Mouse (Mus musculus) mouse embryonic stem cell (cell line): ENCODE measurements around the gene Mettl18.
"Not testable (repeated sequence)": the region's sequence is repeated elsewhere in the genome, so short reads cannot be mapped to it uniquely, and the experiment has no call there.

Source experiments
- in situ Hi-C, 2 experiments: fragments of 300-500 bp; cut with MboI; formaldehyde crosslinking; loops; 1 replicate in 1 of 2; 3 replicates in 1 of 2; pipeline ENCODE4 v1.14.3; 2019 to 2020; ENCODE audit warnings: low sequenced_read_pairs in 2 of 2, low pct_unique_long_range_greater_than_20kb in 1 of 2, mixed read lengths in 1 of 2; ENCODE audit not compliant: unreplicated experiment in 1 of 2

Gene Mettl18

GRCm38 (mm10) chr1:163994721-163995608 lies at the start of gene Mettl18, which contains the start of gene BC055324:
Gene Mettl18 (plus strand): TSS chr1:163994889.
Gene BC055324 (minus strand): TSS chr1:163994796.
- in situ Hi-C loops, result loop anchor here in 1 of 2 experiments (25.0 kb wide), 1 partner anchor 1283 kb away; no protein-coding TSS in a partner anchor

GRCm38 (mm10) chr1:163953396-163953795 lies 41.3 kb upstream of the Mettl18 start:
- in situ Hi-C loops, result no loop called here

DNA sequence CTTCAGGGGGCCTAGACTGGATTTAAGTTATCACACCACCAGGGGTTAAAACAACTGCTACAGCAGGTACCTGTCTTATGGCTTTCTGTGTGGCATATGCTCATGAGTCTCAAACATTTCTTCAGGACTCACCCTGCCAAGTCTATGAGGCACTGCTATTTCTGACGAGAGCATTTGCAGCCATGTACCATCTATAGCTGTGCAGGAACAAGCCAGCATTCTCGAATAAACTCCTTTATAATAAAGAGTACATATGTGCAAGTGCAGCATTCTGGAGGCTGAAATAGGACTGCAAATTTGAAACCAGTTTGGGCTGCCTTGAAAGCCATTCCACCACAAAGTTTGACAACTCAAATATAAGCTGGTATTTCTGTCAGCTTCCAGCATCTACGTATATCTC lies 36.7 kb upstream of the Mettl18 start:
- in situ Hi-C loops, result no loop called here

DNA sequence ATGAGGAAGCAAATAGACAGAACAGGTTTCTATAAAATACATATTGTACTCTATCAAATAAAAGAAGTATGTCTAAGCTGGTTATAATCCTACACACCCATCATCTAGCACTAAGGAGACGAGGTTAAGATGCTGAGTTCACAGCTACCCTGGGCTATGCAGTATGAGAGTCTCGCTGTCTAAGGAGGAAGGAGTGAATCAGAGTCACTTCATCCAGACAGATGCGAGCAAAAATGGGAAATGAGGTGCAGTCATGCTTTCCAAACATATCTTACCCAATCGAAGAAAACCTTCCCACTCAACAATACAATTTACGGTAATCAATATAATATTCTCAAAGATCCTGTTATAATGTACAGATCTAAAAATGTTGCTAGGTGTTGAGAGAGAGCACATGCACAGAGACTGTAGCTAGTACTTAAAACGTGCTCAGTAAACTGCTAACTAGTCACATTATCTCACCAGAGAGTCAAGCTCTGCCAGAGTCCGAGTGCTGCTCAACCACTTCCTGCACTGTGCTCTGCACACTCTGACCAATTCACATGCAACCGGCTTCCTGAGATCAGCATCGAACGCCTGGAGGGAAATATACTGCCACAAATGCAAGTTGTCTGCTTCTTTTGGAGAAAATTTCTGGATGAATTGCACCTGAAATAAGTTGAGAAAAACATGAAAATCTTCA lies 30.5 kb upstream of the Mettl18 start:
- in situ Hi-C loops, result no loop called here

DNA sequence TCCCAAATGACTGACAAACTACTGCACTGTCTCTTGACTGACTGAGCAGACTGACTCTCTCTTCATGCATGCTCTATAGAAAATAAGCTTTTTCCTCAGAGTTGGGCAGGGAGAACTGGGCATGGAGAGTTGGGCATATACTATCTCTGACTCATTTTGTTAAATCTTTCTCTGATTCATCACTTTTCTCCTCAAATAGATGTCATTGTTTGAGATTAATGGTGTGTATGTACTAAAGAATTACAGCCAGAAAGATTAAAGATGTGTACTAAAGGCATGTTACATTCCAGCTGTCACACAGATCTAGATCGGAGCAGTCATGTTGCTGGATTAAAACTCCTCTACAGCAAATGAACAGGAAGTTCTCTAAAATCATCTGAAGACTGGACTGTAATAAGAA lies 20.2 kb upstream of the Mettl18 start:
- in situ Hi-C loops, result no loop called here

DNA sequence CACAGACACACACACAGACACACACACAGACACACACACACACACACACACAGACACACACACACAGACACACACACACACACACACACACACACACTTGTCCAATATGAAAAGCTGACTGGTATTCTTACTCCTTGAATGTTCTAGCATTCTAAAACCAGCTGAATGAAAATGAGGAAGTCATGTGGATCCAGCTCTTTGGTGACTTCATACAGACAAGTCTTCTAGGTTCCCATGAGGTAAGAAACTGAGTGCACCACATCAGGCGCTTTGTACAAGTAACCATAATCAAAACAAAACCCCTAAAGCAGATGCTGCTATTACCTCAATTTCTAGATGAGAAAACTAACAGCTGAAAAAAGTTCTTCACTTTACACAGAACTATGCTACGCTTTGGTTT lies 19.6 kb upstream of the Mettl18 start:
- in situ Hi-C loops, result loop anchor here in 1 of 2 experiments (25.0 kb wide), 1 partner anchor 1263 kb away; no protein-coding TSS in a partner anchor

GRCm38 (mm10) chr1:163976515-163976914 lies 18.2 kb upstream of the Mettl18 start:
- in situ Hi-C loops, result loop anchor here in 1 of 2 experiments (25.0 kb wide), 1 partner anchor 1264 kb away; no protein-coding TSS in a partner anchor

- in situ Hi-C loops, result loop anchor here in 1 of 2 experiments (25.0 kb wide), 1 partner anchor 1280 kb away; no protein-coding TSS in a partner anchor
Observed at GRCm38 (mm10) chr1:163992371-163992770, 2.3 kb upstream of the Mettl18 start.

DNA sequence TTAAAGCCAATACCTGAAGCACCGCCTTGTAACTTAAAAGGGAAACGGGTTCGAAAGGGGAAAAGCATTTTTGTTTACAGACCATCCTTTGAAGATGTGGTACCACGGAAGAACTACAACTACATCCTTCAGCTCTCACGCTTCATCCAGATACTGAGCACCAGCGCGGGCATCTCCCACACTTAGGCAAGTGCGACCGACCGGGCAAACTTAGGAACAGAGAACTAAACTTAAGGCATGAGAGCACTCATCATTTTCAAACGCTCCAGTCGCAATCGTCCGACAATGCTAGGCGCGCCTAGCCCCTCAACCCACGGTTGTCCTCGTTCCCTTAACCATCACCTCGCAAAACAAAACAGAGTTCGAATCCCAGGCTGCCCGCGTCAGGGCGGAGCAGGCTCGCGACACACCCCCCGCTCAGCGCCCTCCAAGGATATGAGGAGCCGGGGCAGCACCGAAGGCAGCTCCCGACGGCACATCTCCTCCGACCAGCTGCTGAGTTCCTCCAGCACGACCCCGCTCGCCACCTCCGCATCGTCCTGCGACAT lies 442 bp upstream of the Mettl18 start:
- in situ Hi-C loops, result loop anchor here in 1 of 2 experiments (25.0 kb wide), 1 partner anchor 1282 kb away; no protein-coding TSS in a partner anchor

GRCm38 (mm10) chr1:163995609-163995913 lies 872 bp downstream of the Mettl18 start:
- in situ Hi-C loops, result loop anchor here in 1 of 2 experiments (25.0 kb wide), 1 partner anchor 1283 kb away; no protein-coding TSS in a partner anchor

DNA sequence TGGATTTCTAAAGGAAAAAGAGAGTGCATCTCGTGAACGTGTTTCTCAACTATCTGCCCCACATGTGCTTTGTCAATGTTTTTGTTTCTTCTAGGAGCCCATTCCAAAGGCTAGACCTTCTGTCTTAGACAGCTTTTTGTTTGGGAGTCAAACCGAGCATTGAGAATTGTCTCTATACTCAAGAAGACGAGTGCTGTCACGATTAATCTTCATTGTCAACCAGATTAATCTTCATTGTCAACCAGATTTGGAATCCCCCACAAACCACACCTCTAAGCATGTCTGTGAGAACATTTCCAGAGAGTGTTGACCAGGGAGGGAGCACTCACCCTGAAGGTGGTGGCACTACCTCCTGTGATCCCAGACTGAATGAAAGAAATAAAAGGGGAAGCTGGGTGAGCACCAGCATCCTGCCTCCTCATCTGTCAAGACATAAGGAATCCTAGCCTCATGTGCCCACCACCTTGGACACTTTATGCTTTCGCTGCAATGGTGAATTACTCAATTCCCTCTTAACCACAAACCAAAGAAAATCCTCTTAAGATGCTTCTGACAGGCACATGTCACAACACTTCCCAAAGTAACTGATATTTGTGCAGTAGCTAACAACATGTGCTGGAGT lies 7.3 kb downstream of the Mettl18 start:
- in situ Hi-C loops, result no loop called here

GRCm38 (mm10) chr1:164004311-164004710 lies 9.6 kb downstream of the Mettl18 start:
- in situ Hi-C loops, result no loop called here

GRCm38 (mm10) chr1:164009235-164009634 lies 14.5 kb downstream of the Mettl18 start:
- in situ Hi-C loops, result no loop called here

DNA sequence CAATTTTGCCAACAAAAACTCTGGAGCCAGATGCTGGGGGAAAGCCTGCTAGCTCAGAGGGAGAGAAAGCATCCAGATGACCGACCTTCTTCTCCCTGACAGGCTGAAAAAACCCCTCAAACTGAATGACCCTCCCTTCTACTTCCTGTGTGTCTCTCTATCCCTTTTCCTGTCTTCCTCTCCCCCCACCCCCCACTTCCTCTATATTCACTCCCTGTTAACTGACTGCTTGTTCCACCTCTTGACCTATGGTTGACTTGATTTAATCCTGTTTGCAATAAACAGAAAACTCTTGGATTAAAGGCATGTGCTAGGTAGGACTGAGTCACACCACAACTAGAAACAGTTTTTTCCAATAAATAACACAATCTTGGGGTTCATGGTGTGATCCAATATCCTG lies 19.9 kb downstream of the Mettl18 start:
- in situ Hi-C loops, result no loop called here

GRCm38 (mm10) chr1:164018221-164018896 lies 23.7 kb downstream of the Mettl18 start:
- in situ Hi-C loops, result no loop called here

DNA sequence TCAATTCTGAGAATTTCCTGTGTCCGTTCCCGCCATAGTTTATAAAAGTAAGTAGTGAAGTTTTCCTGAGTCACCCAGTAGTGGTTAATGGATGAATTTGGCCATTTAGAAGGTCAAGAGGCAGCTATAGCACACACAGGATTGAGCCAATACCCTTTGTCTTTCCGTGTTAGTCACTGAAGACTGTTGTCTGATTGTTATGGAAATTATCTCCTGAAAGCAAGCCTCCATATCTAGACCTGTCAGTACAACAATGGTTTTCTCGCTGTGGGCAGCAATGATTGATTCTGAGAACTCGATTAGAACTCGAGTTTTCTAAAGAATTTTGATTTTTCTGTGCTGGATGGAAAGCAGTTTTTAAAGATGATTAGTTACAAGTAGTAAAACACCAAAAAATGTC lies 25.1 kb downstream of the Mettl18 start:
- in situ Hi-C loops, result no loop called here

GRCm38 (mm10) chr1:164020746-164021145 lies 26.1 kb downstream of the Mettl18 start:
- in situ Hi-C loops, result not testable (repeated sequence)

GRCm38 (mm10) chr1:164022106-164022505 lies 27.4 kb downstream of the Mettl18 start:
- in situ Hi-C loops, result not testable (repeated sequence)
